Mouse (Mus musculus) CH12.LX (cell line): Measurements from ENCODE around the gene Thsd4. TPM values are rescaled to one million over a fixed set of nuclear protein-coding genes. Genes with fewer than 3 reads are reported as not detected.

Source experiments
- DNase-seq: peaks from one replicate; pipeline ENCODE4 v3.0.0-alpha.2; 2013; ENCODE audit errors: extremely low read depth
- H3K27ac ChIP-seq: 2 replicates; pipeline ENCODE4 v1.5.1; 2012; ENCODE audit warnings: low read depth, mild to moderate bottlenecking, control low read depth, moderate library complexity; ENCODE audit not compliant: insufficient read depth
- H3K27me3 ChIP-seq: replicated peaks from 2 replicates; pipeline ENCODE3; 2012; ENCODE audit warnings: inconsistent platforms
- H3K36me3 ChIP-seq, 2 experiments: replicated peaks in 1 of 2; 2 replicates each; pipeline versions ENCODE3 to v1.6.1; 2012; ENCODE audit warnings: inconsistent platforms in 1 of 2, low read length in 1 of 2, mild to moderate bottlenecking in 1 of 2, mixed read lengths in 1 of 2, moderate library complexity in 1 of 2; ENCODE audit not compliant: control insufficient read depth in 1 of 2, insufficient read depth in 1 of 2
- H3K4me1 ChIP-seq, 2 experiments: 2 replicates each; pipeline ENCODE4 v1.6.1; 2012; ENCODE audit warnings: inconsistent platforms in 1 of 2, moderate library complexity in 1 of 2; ENCODE audit not compliant: insufficient read depth in 2 of 2, control insufficient read depth in 1 of 2
- H3K4me2 ChIP-seq: 2 replicates; pipeline ENCODE4 v1.6.1; 2012; ENCODE audit warnings: low read depth, mild to moderate bottlenecking, control low read depth; ENCODE audit not compliant: poor library complexity, insufficient read depth, severe bottlenecking
- H3K4me3 ChIP-seq, 3 experiments: fragments of 150-350 bp in 1 of 3; sonication (generic) in 1 of 3; replicated peaks in 1 of 3; 2 replicates each; pipeline versions ENCODE3 to v1.5.1; 2011 to 2012; ENCODE audit warnings: low read depth in 2 of 3, low read length in 2 of 3, mild to moderate bottlenecking in 2 of 3, moderate library complexity in 2 of 3, control low read depth in 1 of 3, improper control_type of control experiment in 1 of 3, inconsistent platforms in 1 of 3, mixed read lengths in 1 of 3; ENCODE audit not compliant: poor library complexity in 1 of 3
- H3K79me2 ChIP-seq: replicated peaks from 2 replicates; pipeline ENCODE4 v1.6.1; 2012; ENCODE audit warnings: mild to moderate bottlenecking, moderate library complexity; ENCODE audit not compliant: control insufficient read depth, poor library complexity, insufficient read depth, severe bottlenecking; ENCODE audit errors: extremely low read depth
- H3K9ac ChIP-seq: 2 replicates; pipeline ENCODE4 v1.6.1; 2012; ENCODE audit warnings: low read depth, mild to moderate bottlenecking, control low read depth, moderate library complexity; ENCODE audit not compliant: insufficient read depth
- H3K9me3 ChIP-seq: replicated peaks from 2 replicates; pipeline ENCODE3; 2012; ENCODE audit warnings: low read length, inconsistent platforms, mixed read lengths
- BHLHE40 ChIP-seq: IDR thresholded peaks from 2 replicates; pipeline ENCODE4 v1.6.1; 2011; ENCODE audit warnings: mild to moderate bottlenecking, low read depth, low read length, improper control_type of control experiment
- CHD1 ChIP-seq: IDR thresholded peaks from 2 replicates; pipeline ENCODE4 v1.6.1; 2012; ENCODE audit warnings: low read depth, low read length, improper control_type of control experiment, inconsistent platforms
- CHD2 ChIP-seq: IDR thresholded peaks from 2 replicates; pipeline ENCODE4 v1.6.1; 2011; ENCODE audit warnings: low read length, improper control_type of control experiment
- ELF1 ChIP-seq: IDR thresholded peaks from 2 replicates; pipeline ENCODE4 v1.6.1; 2014; ENCODE audit warnings: low read depth, mild to moderate bottlenecking, inconsistent platforms, low read length, improper control_type of control experiment
- EP300 ChIP-seq: IDR thresholded peaks from 2 replicates; pipeline ENCODE4 v1.6.1; 2011; ENCODE audit warnings: low read length, improper control_type of control experiment
- ETS1 ChIP-seq: conservative IDR thresholded peaks from 2 replicates; pipeline ENCODE4 v1.6.1; 2012; ENCODE audit warnings: low read depth, mild to moderate bottlenecking, inconsistent platforms, low read length, improper control_type of control experiment, moderate library complexity
- GABPA ChIP-seq: IDR thresholded peaks from 2 replicates; pipeline ENCODE4 v1.6.1; 2012; ENCODE audit warnings: low read depth, low read length, improper control_type of control experiment, inconsistent platforms; ENCODE audit not compliant: insufficient replicate concordance
- IRF4 ChIP-seq: IDR thresholded peaks from 2 replicates; pipeline ENCODE4 v1.6.1; 2014; ENCODE audit warnings: low read depth, mild to moderate bottlenecking, inconsistent platforms, low read length, improper control_type of control experiment
- JUND ChIP-seq: conservative IDR thresholded peaks from 2 replicates; pipeline ENCODE4 v1.6.1; 2011; ENCODE audit warnings: low read depth, low read length, improper control_type of control experiment
- KAT2A ChIP-seq: IDR thresholded peaks from 2 replicates; pipeline ENCODE4 v1.6.1; 2012; ENCODE audit warnings: low read length, improper control_type of control experiment, inconsistent platforms; ENCODE audit not compliant: insufficient replicate concordance
- MXI1 ChIP-seq: IDR thresholded peaks from 2 replicates; pipeline ENCODE4 v1.6.1; 2011; ENCODE audit warnings: mild to moderate bottlenecking, low read depth, low read length, improper control_type of control experiment
- MYC ChIP-seq: IDR thresholded peaks from 2 replicates; pipeline ENCODE4 v1.6.1; 2011; ENCODE audit warnings: low read depth, mild to moderate bottlenecking, improper control_type of control experiment, low read length
- NELFE ChIP-seq: IDR thresholded peaks from 2 replicates; pipeline ENCODE4 v1.6.1; 2011; ENCODE audit warnings: low read depth, low read length, improper control_type of control experiment
- PAX5 ChIP-seq: IDR thresholded peaks from 2 replicates; pipeline ENCODE4 v1.6.1; 2012; ENCODE audit warnings: low read length, inconsistent platforms, mixed read lengths
- POLR2AphosphoS2 ChIP-seq: IDR thresholded peaks from 2 replicates; pipeline ENCODE4 v1.6.1; 2011; ENCODE audit warnings: low read depth, low read length, improper control_type of control experiment
- RCOR1 ChIP-seq: conservative IDR thresholded peaks from 2 replicates; pipeline ENCODE4 v1.6.1; 2012; ENCODE audit warnings: low read depth, mild to moderate bottlenecking, inconsistent platforms, low read length, improper control_type of control experiment
- SMC3 ChIP-seq: IDR thresholded peaks from 2 replicates; pipeline ENCODE4 v1.6.1; 2011; ENCODE audit warnings: low read depth, low read length, improper control_type of control experiment
- TBP ChIP-seq: conservative IDR thresholded peaks from 2 replicates; pipeline ENCODE4 v1.6.1; 2011; ENCODE audit warnings: low read depth, low read length, improper control_type of control experiment
- TCF12 ChIP-seq: IDR thresholded peaks from 2 replicates; pipeline ENCODE4 v1.6.1; 2014; ENCODE audit warnings: low read depth, mild to moderate bottlenecking, inconsistent platforms, low read length, improper control_type of control experiment
- USF2 ChIP-seq: conservative IDR thresholded peaks from 2 replicates; pipeline ENCODE4 v1.6.1; 2011; ENCODE audit warnings: low read depth, low read length, improper control_type of control experiment
- ZKSCAN1 ChIP-seq: IDR thresholded peaks from 2 replicates; pipeline ENCODE4 v1.6.1; 2012; ENCODE audit warnings: low read depth, inconsistent platforms, low read length, improper control_type of control experiment, borderline replicate concordance
- ZMIZ1 ChIP-seq: IDR thresholded peaks from 2 replicates; pipeline ENCODE4 v1.6.1; 2012; ENCODE audit warnings: low read depth, mild to moderate bottlenecking, inconsistent platforms, low read length, improper control_type of control experiment
- dilution Hi-C: fragments of 300-500 bp; cut with MboI; formaldehyde crosslinking; loops from 2 replicates; pipeline ENCODE4 v1.14.3; 2020; ENCODE audit warnings: low sequenced_read_pairs; ENCODE audit not compliant: extremely low pct_unique_long_range_greater_than_20kb, extremely low pct_ligation_motif_present
- in situ Hi-C: fragments of 300-500 bp; cut with MboI; formaldehyde crosslinking; loops from 3 replicates; pipeline ENCODE4 v1.14.3; 2019; ENCODE audit warnings: low sequenced_read_pairs, low pct_ligation_motif_present, low pct_unique_long_range_greater_than_20kb, mixed read lengths
- polyA plus RNA-seq: library from polyadenylated mRNA; unstranded; fragments of >175 nt; gene quantifications from 2 replicates; pipeline ENCODE4 v1.2.1, GENCODE M21; 2012; ENCODE audit warnings: low read depth; ENCODE audit not compliant: insufficient read length
- total RNA-seq, 2 experiments: library from RNA; depleted of rRNA; stranded (reverse); fragments of 300-350 nt in 1 of 2; fragments of >200 nt in 1 of 2; gene quantifications; 2 replicates each; pipeline ENCODE4 v1.2.3; 2012 to 2014

The Thsd4 gene
- total and polyA plus RNA-seq, 3 experiments, result not detected

GRCm38 (mm10) chr9:60140411-60140810 lies 381.4 kb downstream of the Thsd4 start:
- no peak overlapping the region for H3K27ac ChIP-seq
- in situ Hi-C loops (no loop called here), dilution Hi-C loops (no loop called here)
- H3K4me1 ChIP-seq, result peaks cover 0 to 9% of the 10 kb centered on the region in 2 experiments; a peak in 1 of 4 replicates
- TF ChIP-seq NELFE, result no peak
- TF ChIP-seq MXI1, result no peak
- TF ChIP-seq TBP, result no peak
- no peak for TF ChIP-seq EP300
- H3K27me3 ChIP-seq, result no peaks in the 10 kb centered on the region
- no peaks in the 10 kb centered on the region for H3K79me2 ChIP-seq
- H3K4me2 ChIP-seq, result no peak overlapping the region
- no peaks in the 10 kb centered on the region for H3K9me3 ChIP-seq
- no peak overlapping the region for H3K9ac ChIP-seq
- no peaks in the 10 kb centered on the region for H3K36me3 ChIP-seq
- H3K4me3 ChIP-seq, result no peak overlapping the region
- no peak for DNase-seq

GRCm38 (mm10) chr9:60139446-60139845 lies 382.4 kb downstream of the Thsd4 start:
- Histone ChIP-seq H3K36me3 (no peaks in the 10 kb centered on the region), H3K4me1 (peaks cover 0 to 9% of the 10 kb centered on the region in 2 experiments; a peak in 1 of 4 replicates), H3K9ac (no peak overlapping the region), H3K4me2 (no peak overlapping the region), H3K27me3 (no peaks in the 10 kb centered on the region), H3K27ac (no peak overlapping the region), H3K9me3 (no peaks in the 10 kb centered on the region), H3K4me3 (no peak overlapping the region), H3K79me2 (no peaks in the 10 kb centered on the region)
- no peak for DNase-seq
- dilution Hi-C loops, result no loop called here
- in situ Hi-C loops, result no loop called here
- no peak for TF ChIP-seq ZMIZ1
- TF ChIP-seq CHD1, result no peak
- no peak for TF ChIP-seq GABPA
- TF ChIP-seq IRF4, result no peak
- TF ChIP-seq BHLHE40, result no peak
- TF ChIP-seq NELFE, result no peak
- TF ChIP-seq JUND, result no peak
- TF ChIP-seq ETS1, result no peak
- no peak for TF ChIP-seq PAX5
- TF ChIP-seq ZKSCAN1, result no peak
- TF ChIP-seq MYC, result no peak
- no peak for TF ChIP-seq POLR2AphosphoS2
- TF ChIP-seq TCF12, result no peak
- no peak for TF ChIP-seq SMC3
- no peak for TF ChIP-seq KAT2A
- TF ChIP-seq USF2, result no peak
- TF ChIP-seq ELF1, result no peak
- TF ChIP-seq TBP, result no peak
- no peak for TF ChIP-seq CHD2
- TF ChIP-seq RCOR1, result no peak
